Mouse (Mus musculus) gastrocnemius, adult 2 months (tissue): Measurements from ENCODE around the gene Tmem51. TPM values are rescaled to one million over a fixed set of nuclear protein-coding genes. Genes with fewer than 3 reads are reported as not detected.
"Not testable (repeated sequence)": the region's sequence is repeated elsewhere in the genome, so short reads cannot be mapped to it uniquely, and the experiment has no call there.

Experiments
- DNase-seq: peaks from one replicate; pipeline ENCODE4 v3.0.0; 2022
- H3K27ac ChIP-seq: fragments of 200-600 bp; 2 replicates; pipeline ENCODE4 v1.8.1; 2022; ENCODE audit warnings: mild to moderate bottlenecking
- H3K4me3 ChIP-seq: fragments of 200-600 bp; 2 replicates; pipeline ENCODE4 v1.8.1; 2022; ENCODE audit warnings: mild to moderate bottlenecking, moderate library complexity
- CTCF ChIP-seq: fragments of 200-600 bp; IDR thresholded peaks from 2 replicates; pipeline ENCODE4 v1.8.1; 2022; ENCODE audit warnings: antibody characterized with exemption, mild to moderate bottlenecking, moderate library complexity
- intact Hi-C: fragments of 180-260 bp; cut with DNase I; formaldehyde crosslinking; loops from one replicate; pipeline ENCODE4 v1.15.1; 2025
- total RNA-seq, 2 experiments: library from RNA; stranded (reverse); gene quantifications; 2 replicates each; pipeline ENCODE4 v1.2.3; 2021

Gene Tmem51
- total RNA-seq, 2 experiments from 2014 or later: 0.66 to 0.75 TPM

DNA sequence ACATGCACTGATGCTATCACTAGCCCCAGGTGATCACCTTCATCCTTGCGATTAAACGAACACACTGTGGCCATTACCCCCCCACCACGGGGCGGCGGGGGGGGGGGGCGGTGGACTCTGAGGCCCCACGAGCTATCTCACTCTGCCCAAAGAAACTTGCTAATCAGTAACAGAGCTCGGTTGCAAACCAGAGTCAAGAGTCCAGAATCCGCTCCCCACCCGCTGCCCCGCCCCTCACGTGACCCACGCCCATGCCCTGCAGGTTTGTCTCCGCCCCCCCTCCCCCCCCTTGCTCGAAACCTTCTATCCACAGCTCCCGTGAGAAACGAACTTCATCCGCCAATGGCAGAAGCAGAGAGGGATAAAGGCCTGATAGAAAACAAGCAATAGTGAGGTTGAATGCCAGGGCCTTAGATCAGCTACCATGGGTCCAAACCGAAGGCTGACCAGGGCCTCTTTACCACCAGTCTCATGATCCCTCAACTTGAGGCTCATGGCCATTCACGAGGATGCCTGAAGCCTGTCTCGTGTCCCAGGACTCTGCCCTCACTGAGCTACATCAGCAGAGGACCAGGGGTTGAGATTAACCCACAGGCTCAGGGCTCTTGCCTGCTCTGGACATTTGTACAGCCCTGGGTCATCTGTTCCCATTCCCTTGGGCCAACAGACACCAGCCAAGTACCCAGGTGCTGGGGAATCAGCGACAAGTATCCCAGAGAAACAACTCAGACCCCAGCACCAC, 31.5 kb downstream of the Tmem51 start:
- TF ChIP-seq CTCF: no peak
- H3K4me3 ChIP-seq: no peak overlapping the region
- no peak for DNase-seq
- intact Hi-C loops: no loop called here
- peak overlapping the region; percentile 28; the same call in 1 of the 2 replicates for H3K27ac ChIP-seq

DNA sequence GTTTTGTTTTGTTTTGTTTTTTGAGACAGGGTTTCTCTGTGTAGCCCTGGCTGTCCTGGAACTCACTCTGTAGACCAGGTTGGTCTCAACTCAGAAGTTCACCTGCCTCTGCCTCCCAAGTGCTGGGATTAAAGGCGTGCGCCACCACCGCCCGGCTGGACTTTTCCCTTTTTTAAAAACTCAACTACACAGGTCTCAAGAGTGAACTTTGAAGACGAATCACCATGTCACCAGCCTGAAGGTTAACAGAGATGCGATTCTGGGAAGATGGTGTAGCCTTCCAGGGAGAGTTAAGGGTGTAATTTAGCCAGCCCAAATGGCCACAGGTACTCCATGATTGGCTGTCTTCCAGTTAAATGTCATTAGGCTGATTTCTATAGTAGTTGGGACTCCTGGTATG, 32.2 kb downstream of the Tmem51 start:
- DNase-seq, intact Hi-C loops, H3K27ac ChIP-seq, H3K4me3 ChIP-seq: not testable (repeated sequence)

DNA sequence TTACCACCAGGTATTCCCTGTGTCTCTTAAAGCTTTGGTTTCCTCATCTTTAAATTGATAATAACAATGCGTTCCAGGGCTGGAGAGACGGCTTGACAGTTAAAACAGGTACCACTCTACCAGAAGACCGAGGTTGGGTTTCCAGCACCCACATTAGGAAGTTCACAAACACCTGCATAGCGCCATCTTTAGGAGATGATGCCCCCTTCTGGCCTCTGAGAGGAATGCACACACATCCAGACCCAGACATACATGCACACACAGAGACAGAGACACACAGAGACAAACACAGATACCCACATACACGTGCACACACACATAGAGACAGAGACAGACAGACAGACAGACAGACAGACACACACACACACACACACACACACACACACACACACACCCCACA, 34.1 kb downstream of the Tmem51 start:
- Histone ChIP-seq H3K27ac (no peak overlapping the region), H3K4me3 (no peak overlapping the region)
- TF ChIP-seq CTCF: no peak
- intact Hi-C loops: no loop called here
- no peak for DNase-seq

DNA sequence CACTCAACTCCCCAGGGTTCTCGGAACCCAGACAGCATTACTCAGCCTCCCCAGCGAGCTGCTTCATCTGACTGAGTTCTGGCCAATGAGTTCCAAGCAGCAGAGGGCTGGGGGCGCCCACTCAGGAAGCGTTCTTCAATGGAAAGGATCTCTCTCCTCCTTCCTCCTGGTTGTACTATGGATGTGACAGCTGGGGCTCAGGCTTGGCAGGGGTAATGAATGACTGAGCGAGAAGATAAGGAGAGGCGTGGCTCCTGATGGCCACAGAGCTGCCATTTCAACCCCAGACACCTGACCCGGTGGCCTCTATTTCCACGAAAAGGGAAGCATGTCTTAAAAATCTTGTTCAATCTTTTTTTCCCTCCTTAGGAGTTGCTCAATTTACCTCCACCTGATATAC, 35.7 kb downstream of the Tmem51 start:
- intact Hi-C loops: no loop called here
- Histone ChIP-seq H3K4me3 (no peak overlapping the region), H3K27ac (no peak overlapping the region)
- no peak for TF ChIP-seq CTCF
- DNase-seq: no peak

DNA sequence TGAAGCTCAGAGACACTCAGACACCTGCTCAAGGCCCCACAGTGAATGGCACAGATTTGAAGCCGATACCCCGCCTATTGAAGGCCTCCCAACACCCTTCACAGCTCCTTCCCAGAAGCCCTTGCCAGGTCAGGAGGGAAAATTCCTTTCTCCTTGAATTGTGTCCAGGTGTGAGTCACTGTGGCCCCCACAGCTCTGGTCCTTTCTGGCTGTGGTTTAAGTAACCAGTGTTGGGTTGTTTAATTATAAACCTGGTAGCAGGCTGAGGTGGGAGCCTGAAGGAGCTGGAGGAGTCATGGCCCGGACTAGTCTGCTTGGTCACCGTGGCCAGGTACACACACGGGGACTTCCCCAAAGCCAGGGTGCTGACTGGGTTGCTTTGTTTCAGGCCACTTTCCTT, 37.1 kb downstream of the Tmem51 start:
- no peak overlapping the region for H3K4me3 ChIP-seq
- TF ChIP-seq CTCF: no peak
- DNase-seq: no peak
- H3K27ac ChIP-seq: no peak overlapping the region
- intact Hi-C loops: no loop called here

DNA sequence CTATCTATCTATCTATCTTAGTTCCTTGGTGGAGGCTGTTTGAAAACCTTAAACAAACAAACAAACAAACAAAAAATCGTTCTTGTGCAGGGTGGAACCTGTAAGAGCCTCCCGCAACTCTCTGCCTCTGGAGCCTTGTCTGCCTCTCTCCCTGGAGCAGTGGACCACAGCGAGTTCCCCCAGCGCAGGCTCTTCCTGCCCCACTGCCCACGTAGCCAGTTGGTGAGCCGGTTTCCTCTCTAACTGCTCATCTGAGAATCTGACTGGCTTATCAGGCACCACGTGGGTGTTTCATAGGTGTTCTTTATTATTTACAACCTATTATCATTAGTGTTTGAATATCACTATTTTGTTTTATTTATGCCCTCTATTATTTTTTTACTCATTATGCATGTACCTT, 37.6 kb downstream of the Tmem51 start:
- H3K4me3 ChIP-seq: no peak overlapping the region
- H3K27ac ChIP-seq: no peak overlapping the region
- no peak for DNase-seq
- TF ChIP-seq CTCF: no peak
- intact Hi-C loops: no loop called here

DNA sequence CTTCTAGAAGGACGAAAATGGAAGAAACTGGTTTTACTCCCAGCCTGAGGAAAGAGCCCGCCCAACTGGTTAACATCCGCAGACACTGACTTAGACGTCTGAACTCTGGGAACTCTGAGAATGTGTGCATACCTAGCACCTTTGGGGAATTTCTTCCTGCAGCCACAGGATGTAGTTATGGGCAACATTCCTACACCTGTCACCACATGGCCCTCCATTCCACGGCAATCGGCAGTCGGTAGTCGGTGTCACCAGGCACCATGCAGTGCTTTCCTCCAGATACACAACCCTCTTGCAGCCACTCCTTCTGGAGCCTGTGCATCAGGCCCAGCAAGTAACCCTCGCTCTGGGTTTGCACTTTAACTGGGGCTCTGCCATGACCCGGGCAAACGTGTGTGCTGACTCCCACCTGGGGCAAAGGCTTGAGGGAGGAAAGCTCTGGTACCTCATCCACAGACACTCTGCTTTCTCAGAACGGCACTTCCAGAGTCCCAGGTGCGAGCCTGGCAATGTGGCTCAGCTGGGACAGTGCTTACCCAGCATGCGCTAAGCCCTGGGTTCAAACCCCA, 38.4 kb downstream of the Tmem51 start:
- TF ChIP-seq CTCF: no peak
- no peak overlapping the region for H3K4me3 ChIP-seq
- no peak for DNase-seq
- no peak overlapping the region for H3K27ac ChIP-seq
- intact Hi-C loops: no loop called here

DNA sequence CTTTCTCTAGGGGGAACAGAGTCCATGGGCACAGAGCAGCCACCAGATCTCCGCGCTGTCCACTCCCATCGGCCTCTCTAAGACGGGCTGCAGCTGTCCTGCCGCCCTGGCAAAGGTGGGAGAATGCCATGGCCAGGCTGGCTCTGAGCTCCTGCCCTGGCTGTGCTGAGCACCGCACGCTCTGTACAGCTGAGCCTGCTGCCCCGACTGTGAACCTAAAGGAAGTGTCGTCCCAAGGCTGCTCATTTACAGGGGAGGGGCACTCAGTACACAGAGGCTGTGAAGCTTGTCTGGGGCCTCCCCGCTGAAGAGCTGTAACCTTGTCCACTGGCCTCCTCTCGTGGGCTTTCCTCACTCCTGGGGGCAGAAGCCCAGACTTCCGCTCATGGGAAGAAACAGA, 39.7 kb downstream of the Tmem51 start:
- peak overlapping the region; percentile 40 for H3K27ac ChIP-seq

DNA sequence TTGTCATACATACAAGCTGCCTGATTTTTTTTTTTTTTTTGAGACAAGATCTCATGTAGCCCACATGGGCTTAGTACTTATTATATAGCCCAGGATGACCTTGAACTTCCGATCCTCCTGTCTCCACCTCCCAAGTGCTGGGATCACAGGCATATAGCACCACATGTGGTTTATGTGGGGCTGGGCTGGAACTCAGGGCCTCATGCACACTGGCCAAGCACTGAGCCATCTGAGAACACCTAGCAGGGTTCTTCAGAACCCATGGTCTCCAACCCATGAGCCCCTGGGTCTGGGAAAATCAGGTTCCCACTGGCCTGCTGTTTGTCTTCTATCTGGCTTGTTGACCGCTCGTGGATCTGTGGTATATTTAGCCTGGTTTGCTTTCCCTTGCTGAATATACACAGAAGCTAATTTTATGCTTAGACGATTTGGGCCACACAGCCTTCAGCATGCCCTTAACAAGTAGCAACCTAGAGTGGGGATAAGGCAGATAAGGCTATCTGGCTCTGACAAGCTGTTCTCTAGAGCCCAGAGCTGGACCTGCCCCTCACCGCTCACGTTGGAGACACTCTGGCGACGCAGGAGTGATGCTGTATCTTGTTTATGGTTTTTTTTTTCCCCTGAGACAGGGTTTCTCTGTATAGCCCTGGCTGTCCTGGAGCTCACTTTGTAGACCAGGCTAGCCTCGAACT, 44.3 kb downstream of the Tmem51 start:
- Histone ChIP-seq H3K4me3 (no peak overlapping the region), H3K27ac (peak overlapping the region; percentile 31; the same call in 1 of the 2 replicates)
- intact Hi-C loops: loop anchor here (5.0 kb wide), 1 partner anchor 42 kb away; the partner anchor contains the start of gene Tmem51
- no peak for DNase-seq
- no peak for TF ChIP-seq CTCF

More for the DNA sequence above, 39.7 kb downstream of the Tmem51 start:
- DNase-seq: peak; percentile 64
- H3K4me3 ChIP-seq: no peak overlapping the region
- intact Hi-C loops: loop anchor here (5.0 kb wide), 1 partner anchor 38 kb away; the partner anchor contains the start of gene Tmem51
- no peak for TF ChIP-seq CTCF

DNA sequence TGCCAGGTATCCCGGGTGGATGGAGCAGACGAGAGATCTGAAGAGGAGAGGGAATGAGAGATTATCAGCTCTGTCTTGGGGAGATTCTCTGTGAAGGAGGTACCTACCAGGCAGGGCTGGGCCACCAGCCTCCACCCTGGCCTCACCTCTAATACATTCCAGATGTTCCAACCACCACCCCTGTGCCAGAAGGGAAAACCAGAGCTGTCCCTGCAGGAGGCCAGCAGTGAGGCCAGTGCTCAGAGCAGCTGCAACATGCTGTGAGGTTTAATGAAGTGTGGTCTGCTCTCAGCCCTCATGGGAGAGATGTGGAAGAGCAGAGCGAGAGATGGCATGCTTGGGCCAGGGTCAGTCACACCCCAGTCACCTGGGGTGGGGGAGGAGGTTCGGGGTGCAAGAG, 46.2 kb downstream of the Tmem51 start:
- no peak overlapping the region for H3K27ac ChIP-seq
- no peak for TF ChIP-seq CTCF
- intact Hi-C loops: no loop called here
- H3K4me3 ChIP-seq: no peak overlapping the region
- DNase-seq: no peak

DNA sequence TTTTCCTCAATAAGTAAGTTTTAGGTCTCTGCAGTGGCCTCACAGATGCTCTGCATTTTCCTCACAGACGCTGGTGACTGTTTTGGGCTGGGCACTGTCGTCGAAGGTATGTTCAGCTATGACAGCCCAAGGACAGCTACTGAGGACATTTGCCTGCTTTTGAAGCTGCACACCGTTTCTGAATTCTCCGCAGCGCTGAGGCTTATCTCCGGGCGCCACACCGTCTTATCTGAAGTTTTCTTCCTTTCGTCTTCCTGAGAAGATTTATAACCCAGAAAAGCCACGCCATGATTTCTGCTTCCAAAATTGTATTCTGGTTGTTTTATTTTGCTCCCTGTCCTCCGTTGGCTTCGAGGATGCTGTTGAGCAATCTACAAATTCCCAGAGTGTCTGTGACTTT, 55.6 kb downstream of the Tmem51 start:
- intact Hi-C loops: no loop called here
- H3K27ac ChIP-seq: no peak overlapping the region
- TF ChIP-seq CTCF: no peak
- DNase-seq: no peak
- no peak overlapping the region for H3K4me3 ChIP-seq

DNA sequence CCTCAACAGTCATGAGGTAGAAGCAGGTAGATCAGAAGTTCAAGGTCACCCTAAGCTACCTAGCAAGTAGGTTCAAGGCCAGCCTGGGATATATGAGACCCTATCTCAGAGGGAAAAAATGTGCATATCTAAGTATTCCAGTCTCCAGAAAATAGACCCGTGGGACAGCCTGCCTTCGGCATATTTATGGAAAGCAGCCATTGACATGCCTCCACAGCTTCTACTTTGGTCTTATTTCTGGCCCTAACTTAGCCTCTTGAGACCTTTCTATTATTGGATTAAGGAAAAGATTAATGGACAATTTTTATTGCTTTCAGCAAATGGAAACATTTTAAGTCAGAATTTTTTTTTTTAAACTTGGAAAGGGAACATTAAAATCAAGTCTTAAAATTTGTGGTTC, 57.1 kb downstream of the Tmem51 start:
- no peak for DNase-seq
- no peak for TF ChIP-seq CTCF
- Histone ChIP-seq H3K4me3 (no peak overlapping the region), H3K27ac (no peak overlapping the region)
- intact Hi-C loops: no loop called here

DNA sequence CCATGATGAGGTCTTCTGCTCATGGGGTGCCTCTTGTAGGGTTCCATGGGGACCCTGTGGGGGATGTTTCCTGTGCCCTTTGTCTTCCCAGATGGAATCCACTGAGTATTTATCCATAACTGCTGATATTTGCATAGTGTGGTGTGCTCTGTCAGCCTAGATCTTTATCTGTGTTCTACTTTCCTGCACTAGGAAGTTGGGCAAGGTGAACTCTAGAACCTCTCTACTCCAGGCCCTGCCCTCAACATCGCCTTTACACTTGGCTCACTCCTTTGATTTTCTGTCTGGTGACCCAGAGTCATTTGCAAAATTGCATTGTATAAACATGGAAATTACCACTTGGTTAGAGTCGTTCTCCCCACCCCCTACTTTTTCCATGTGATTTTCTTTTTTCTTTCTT, 59.6 kb downstream of the Tmem51 start:
- no peak overlapping the region for H3K4me3 ChIP-seq
- no peak overlapping the region for H3K27ac ChIP-seq
- TF ChIP-seq CTCF: no peak
- intact Hi-C loops: no loop called here
- no peak for DNase-seq
